Mouse (Mus musculus): ENCODE measurements around the gene Spata31d1d. TPM values are rescaled to one million over a fixed set of nuclear protein-coding genes. Genes with fewer than 3 reads are reported as not detected.

Spata31d1d gene
- polyA plus RNA-seq, 1 experiment from 2014 or later = not detected

GRCm38 (mm10) chr13:59699131-59699530 is 32.4 kb downstream of the Spata31d1d start:
- DNase-seq (ENCODE audit: low spot score) (no peak), ATAC-seq (replicated peaks; ENCODE audit: low FRiP score) (no peak)
- H3K4me2 ChIP-seq (ENCODE audit: low read depth, low read length, severe bottlenecking) = no peak overlapping the region
- H3K4me3 ChIP-seq (ENCODE audit: low read depth, low read length) = no peak overlapping the region
- no peaks in the 10 kb centered on the region for H3K4me1 ChIP-seq (replicated peaks; ENCODE audit: control insufficient read depth, insufficient read depth, low read length)
- no peaks in the 10 kb centered on the region for H3K36me3 ChIP-seq (ENCODE audit: control insufficient read depth, insufficient read depth, low read length)
- H3K27ac ChIP-seq (ENCODE audit: low read depth, low read length) = no peak overlapping the region
- no peak overlapping the region for H3K9ac ChIP-seq (ENCODE audit: low read length)
- H3K9me3 ChIP-seq (ENCODE audit: control insufficient read depth, low read length) = no peaks in the 10 kb centered on the region
- WGBS = 89% methylated on average over 8 of the region's 8 CpGs
- no peaks in the 10 kb centered on the region for H3K27me3 ChIP-seq (ENCODE audit: control insufficient read depth, insufficient read depth, low read length)

- no peaks in the 10 kb centered on the region for H3K27me3 ChIP-seq (ENCODE audit: control insufficient read depth, insufficient read depth, low read length)
Measured at GRCm38 (mm10) chr13:59695781-59696180, 35.8 kb downstream of the Spata31d1d start.

GRCm38 (mm10) chr13:59694008-59694407 is 37.5 kb downstream of the Spata31d1d start, which contains the start of gene 4921517D22Rik:
Gene 4921517D22Rik, minus strand, starts transcription at chr13:59694108.
- no peak within 1 kb of the TSS for H3K27ac ChIP-seq (ENCODE audit: low read depth, low read length)
- no peaks in the 10 kb centered on the region for H3K4me1 ChIP-seq (replicated peaks; ENCODE audit: control insufficient read depth, insufficient read depth, low read length)
- H3K4me3 ChIP-seq (ENCODE audit: low read depth, low read length) = no peak within 1 kb of the TSS
- DNase-seq (ENCODE audit: low spot score) = no peak
- H3K27me3 ChIP-seq (ENCODE audit: control insufficient read depth, insufficient read depth, low read length) = no peaks in the 10 kb centered on the region
- H3K4me2 ChIP-seq (ENCODE audit: low read depth, low read length, severe bottlenecking) = no peak within 1 kb of the TSS
- no peaks in the 10 kb centered on the region for H3K36me3 ChIP-seq (ENCODE audit: control insufficient read depth, insufficient read depth, low read length)
- 87% methylated on average over 3 of the region's 3 CpGs for WGBS
- no peak for ATAC-seq (replicated peaks; ENCODE audit: low FRiP score)
- H3K9me3 ChIP-seq (ENCODE audit: control insufficient read depth, low read length) = no peaks in the 10 kb centered on the region; the same call in 1 of the 2 replicates
- no peak within 1 kb of the TSS for H3K9ac ChIP-seq (ENCODE audit: low read length)

More at GRCm38 (mm10) chr13:59695781-59696180, 35.8 kb downstream of the Spata31d1d start:
- no peaks in the 10 kb centered on the region for H3K4me1 ChIP-seq (replicated peaks; ENCODE audit: control insufficient read depth, insufficient read depth, low read length)
- no peak overlapping the region for H3K4me2 ChIP-seq (ENCODE audit: low read depth, low read length, severe bottlenecking)
- H3K9me3 ChIP-seq (ENCODE audit: control insufficient read depth, low read length) = no peaks in the 10 kb centered on the region; the same call in 1 of the 2 replicates
- no peak for ATAC-seq (replicated peaks; ENCODE audit: low FRiP score)
- H3K9ac ChIP-seq (ENCODE audit: low read length) = no peak overlapping the region
- no peaks in the 10 kb centered on the region for H3K36me3 ChIP-seq (ENCODE audit: control insufficient read depth, insufficient read depth, low read length)
- DNase-seq (ENCODE audit: low spot score) = no peak
- H3K4me3 ChIP-seq (ENCODE audit: low read depth, low read length) = no peak overlapping the region
- 92% methylated on average over 7 of the region's 7 CpGs for WGBS
- H3K27ac ChIP-seq (ENCODE audit: low read depth, low read length) = no peak overlapping the region

- Histone ChIP-seq H3K9me3 (ENCODE audit: control insufficient read depth, low read length) (no peaks in the 10 kb centered on the region; the same call in 1 of the 2 replicates), H3K36me3 (ENCODE audit: control insufficient read depth, insufficient read depth, low read length) (no peaks in the 10 kb centered on the region), H3K4me3 (ENCODE audit: low read depth, low read length) (no peak overlapping the region), H3K4me1 (replicated peaks; ENCODE audit: control insufficient read depth, insufficient read depth, low read length) (no peaks in the 10 kb centered on the region), H3K27me3 (ENCODE audit: control insufficient read depth, insufficient read depth, low read length) (no peaks in the 10 kb centered on the region), H3K27ac (ENCODE audit: low read depth, low read length) (no peak overlapping the region), H3K4me2 (ENCODE audit: low read depth, low read length, severe bottlenecking) (no peak overlapping the region), H3K9ac (ENCODE audit: low read length) (no peak overlapping the region)
- WGBS = 37% methylated on average over 10 of the region's 10 CpGs
- no peak for ATAC-seq (replicated peaks; ENCODE audit: low FRiP score)
- DNase-seq (ENCODE audit: low spot score) = no peak
Measured at GRCm38 (mm10) chr13:59691478-59691877, 40.1 kb downstream of the Spata31d1d start.

DNA sequence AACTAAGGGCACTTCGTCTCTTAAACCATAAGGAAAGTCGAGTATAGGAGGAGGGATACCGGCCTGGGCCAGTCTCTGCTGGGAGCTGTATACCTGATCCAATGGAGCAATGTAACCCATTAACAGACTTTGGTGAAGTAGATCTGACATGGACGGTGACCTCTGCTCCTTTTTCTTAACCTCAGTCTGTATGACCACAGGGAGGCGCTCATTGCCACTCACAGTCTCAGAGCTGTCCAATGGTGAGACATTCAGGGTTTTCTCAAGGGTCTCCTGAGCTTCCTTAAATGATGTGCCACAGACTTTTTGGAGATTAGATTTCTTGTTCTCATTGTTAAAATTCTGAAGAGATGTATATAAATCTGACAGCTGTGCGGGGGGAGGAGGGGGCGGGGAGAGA is 41.0 kb downstream of the Spata31d1d start:
- ATAC-seq (replicated peaks; ENCODE audit: low FRiP score) = no peak
- no peaks in the 10 kb centered on the region; the same call in 1 of the 2 replicates for H3K9me3 ChIP-seq (ENCODE audit: control insufficient read depth, low read length)
- no peak overlapping the region for H3K27ac ChIP-seq (ENCODE audit: low read depth, low read length)

DNA sequence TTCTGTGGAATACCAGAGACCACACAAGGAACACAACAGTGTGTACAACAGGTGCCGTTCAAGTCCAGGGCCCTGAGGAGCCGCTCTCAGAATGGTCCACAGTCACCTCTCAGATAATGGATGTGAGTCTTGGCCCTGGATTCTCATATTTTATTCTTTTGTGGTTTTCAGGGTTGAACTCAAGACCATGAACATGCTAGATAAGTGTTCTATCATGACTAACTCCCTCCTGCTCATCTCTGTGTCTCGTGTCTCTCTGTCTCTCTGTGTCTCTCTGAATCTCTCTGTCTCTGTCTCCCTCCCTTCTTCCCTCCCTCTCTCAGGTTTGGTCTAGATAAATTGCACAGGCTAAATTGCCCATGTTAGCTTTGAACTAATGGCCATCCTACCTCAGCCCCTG is 41.7 kb downstream of the Spata31d1d start:
- H3K27ac ChIP-seq (ENCODE audit: low read depth, low read length) = no peak overlapping the region
- 95% methylated on average over 3 of the region's 3 CpGs for WGBS
- no peak for DNase-seq (ENCODE audit: low spot score)
- ATAC-seq (replicated peaks; ENCODE audit: low FRiP score) = no peak
- H3K9ac ChIP-seq (ENCODE audit: low read length) = no peak overlapping the region
- H3K4me3 ChIP-seq (ENCODE audit: low read depth, low read length) = no peak overlapping the region
- no peaks in the 10 kb centered on the region for H3K4me1 ChIP-seq (replicated peaks; ENCODE audit: control insufficient read depth, insufficient read depth, low read length)
- no peaks in the 10 kb centered on the region; the same call in 1 of the 2 replicates for H3K9me3 ChIP-seq (ENCODE audit: control insufficient read depth, low read length)
- H3K36me3 ChIP-seq (ENCODE audit: control insufficient read depth, insufficient read depth, low read length) = no peaks in the 10 kb centered on the region
- no peak overlapping the region for H3K4me2 ChIP-seq (ENCODE audit: low read depth, low read length, severe bottlenecking)
- no peaks in the 10 kb centered on the region for H3K27me3 ChIP-seq (ENCODE audit: control insufficient read depth, insufficient read depth, low read length)

More for the DNA sequence above, 41.0 kb downstream of the Spata31d1d start:
- Histone ChIP-seq H3K4me1 (replicated peaks; ENCODE audit: control insufficient read depth, insufficient read depth, low read length) (no peaks in the 10 kb centered on the region), H3K27me3 (ENCODE audit: control insufficient read depth, insufficient read depth, low read length) (no peaks in the 10 kb centered on the region), H3K4me2 (ENCODE audit: low read depth, low read length, severe bottlenecking) (no peak overlapping the region), H3K9ac (ENCODE audit: low read length) (no peak overlapping the region), H3K36me3 (ENCODE audit: control insufficient read depth, insufficient read depth, low read length) (no peaks in the 10 kb centered on the region), H3K4me3 (ENCODE audit: low read depth, low read length) (no peak overlapping the region)
- WGBS = 84% methylated on average over 7 of the region's 7 CpGs
- DNase-seq (ENCODE audit: low spot score) = no peak

DNA sequence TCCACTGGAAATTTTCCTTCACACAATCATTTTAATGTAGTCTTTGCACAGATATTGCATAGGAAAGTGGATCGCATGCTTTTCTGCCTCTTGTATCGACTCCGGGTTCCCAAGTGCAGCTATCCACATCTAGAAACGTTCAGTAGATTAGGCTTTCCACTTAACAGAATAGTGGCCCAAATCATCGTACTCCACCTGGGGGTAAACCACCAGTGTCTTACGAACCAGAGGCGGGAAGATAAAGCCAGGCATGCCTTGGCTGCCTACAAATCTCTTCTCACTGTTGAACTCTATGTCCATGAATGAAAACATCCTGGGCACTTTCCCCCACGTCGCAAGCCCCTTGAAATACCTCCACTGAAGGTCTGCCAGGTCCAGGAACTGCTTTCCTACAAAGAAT is 42.2 kb downstream of the Spata31d1d start:
- Histone ChIP-seq H3K4me1 (replicated peaks; ENCODE audit: control insufficient read depth, insufficient read depth, low read length) (no peaks in the 10 kb centered on the region), H3K27ac (ENCODE audit: low read depth, low read length) (no peak overlapping the region), H3K9me3 (ENCODE audit: control insufficient read depth, low read length) (no peaks in the 10 kb centered on the region; the same call in 1 of the 2 replicates), H3K27me3 (ENCODE audit: control insufficient read depth, insufficient read depth, low read length) (no peaks in the 10 kb centered on the region), H3K4me3 (ENCODE audit: low read depth, low read length) (no peak overlapping the region), H3K9ac (ENCODE audit: low read length) (no peak overlapping the region), H3K4me2 (ENCODE audit: low read depth, low read length, severe bottlenecking) (no peak overlapping the region), H3K36me3 (ENCODE audit: control insufficient read depth, insufficient read depth, low read length) (no peaks in the 10 kb centered on the region)
- ATAC-seq (replicated peaks; ENCODE audit: low FRiP score) (no peak), DNase-seq (ENCODE audit: low spot score) (no peak)
- WGBS = 83% methylated on average over 9 of the region's 9 CpGs

DNA sequence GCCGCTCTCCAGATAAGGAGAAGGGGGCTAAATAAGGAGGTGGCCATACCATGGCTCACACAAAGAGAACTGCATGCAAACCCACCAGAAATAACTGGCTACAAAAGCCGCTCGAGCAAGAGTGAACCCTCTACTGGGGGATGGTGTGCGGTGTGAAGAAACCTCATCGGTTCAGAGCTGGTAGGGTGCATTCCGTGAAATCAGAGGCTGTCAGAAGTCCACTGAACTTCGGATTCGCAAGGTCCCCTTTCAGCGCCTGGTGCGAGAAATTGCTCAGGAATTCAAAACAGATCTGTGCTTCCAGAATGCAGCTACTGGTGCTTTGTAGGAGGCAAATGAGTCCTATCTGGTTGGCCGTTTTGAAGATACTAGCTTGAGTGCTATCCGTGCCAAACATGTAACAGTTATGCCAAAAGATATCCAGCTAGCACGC is 43.2 kb downstream of the Spata31d1d start:
- WGBS = 72% methylated on average over 13 of the region's 13 CpGs
- Histone ChIP-seq H3K4me2 (ENCODE audit: low read depth, low read length, severe bottlenecking) (no peak overlapping the region), H3K36me3 (ENCODE audit: control insufficient read depth, insufficient read depth, low read length) (no peaks in the 10 kb centered on the region), H3K9ac (ENCODE audit: low read length) (no peak overlapping the region), H3K9me3 (ENCODE audit: control insufficient read depth, low read length) (no peaks in the 10 kb centered on the region; the same call in 1 of the 2 replicates), H3K4me3 (ENCODE audit: low read depth, low read length) (no peak overlapping the region), H3K27me3 (ENCODE audit: control insufficient read depth, insufficient read depth, low read length) (no peaks in the 10 kb centered on the region), H3K4me1 (replicated peaks; ENCODE audit: control insufficient read depth, insufficient read depth, low read length) (no peaks in the 10 kb centered on the region), H3K27ac (ENCODE audit: low read depth, low read length) (no peak overlapping the region)
- DNase-seq (ENCODE audit: low spot score) = no peak
- ATAC-seq (replicated peaks; ENCODE audit: low FRiP score) = no peak

GRCm38 (mm10) chr13:59685236-59685635 is 46.3 kb downstream of the Spata31d1d start:
- Histone ChIP-seq H3K9me3 (ENCODE audit: control insufficient read depth, low read length) (no peaks in the 10 kb centered on the region), H3K27me3 (ENCODE audit: control insufficient read depth, insufficient read depth, low read length) (no peaks in the 10 kb centered on the region), H3K4me2 (ENCODE audit: low read depth, low read length, severe bottlenecking) (no peak overlapping the region), H3K4me1 (replicated peaks; ENCODE audit: control insufficient read depth, insufficient read depth, low read length) (no peaks in the 10 kb centered on the region), H3K27ac (ENCODE audit: low read depth, low read length) (no peak overlapping the region), H3K36me3 (ENCODE audit: control insufficient read depth, insufficient read depth, low read length) (no peaks in the 10 kb centered on the region), H3K4me3 (ENCODE audit: low read depth, low read length) (no peak overlapping the region), H3K9ac (ENCODE audit: low read length) (no peak overlapping the region)
- DNase-seq (ENCODE audit: low spot score) (no peak), ATAC-seq (replicated peaks; ENCODE audit: low FRiP score) (no peak)
- WGBS = 89% methylated on average over 3 of the region's 3 CpGs

Measured in forebrain, embryonic 11.5 days (tissue).